Mouse (Mus musculus): ENCODE data around the gene Cmip.

Gene Cmip

GRCm38 (mm10) chr8:117349541-117349940 lies 92.7 kb downstream of the Cmip start:
- no peak for DNase-seq (ENCODE audit: low spot score)

GRCm38 (mm10) chr8:117352098-117352497 lies 95.2 kb downstream of the Cmip start:
- no peak for DNase-seq (ENCODE audit: low spot score)

GRCm38 (mm10) chr8:117355111-117355831 lies 98.4 kb downstream of the Cmip start:
- no peak for DNase-seq (ENCODE audit: low spot score)

GRCm38 (mm10) chr8:117356109-117356672 lies 99.3 kb downstream of the Cmip start:
- DNase-seq (ENCODE audit: low spot score) = no peak

- no peak for DNase-seq (ENCODE audit: low spot score)
Measured at GRCm38 (mm10) chr8:117357491-117358467, 100.9 kb downstream of the Cmip start.

- DNase-seq (ENCODE audit: low spot score) = no peak
Measured at GRCm38 (mm10) chr8:117360172-117360930, 103.5 kb downstream of the Cmip start.

- no peak for DNase-seq (ENCODE audit: low spot score)
Measured at GRCm38 (mm10) chr8:117361595-117362437, 105.0 kb downstream of the Cmip start.

GRCm38 (mm10) chr8:117362438-117362726 lies 105.5 kb downstream of the Cmip start:
- DNase-seq (ENCODE audit: low spot score) = no peak

GRCm38 (mm10) chr8:117363291-117363690 lies 106.4 kb downstream of the Cmip start:
- no peak for DNase-seq (ENCODE audit: low spot score)

- DNase-seq (ENCODE audit: low spot score) = no peak
Measured at GRCm38 (mm10) chr8:117364374-117365160, 107.7 kb downstream of the Cmip start.

GRCm38 (mm10) chr8:117366475-117366874 lies 109.6 kb downstream of the Cmip start:
- no peak for DNase-seq (ENCODE audit: low spot score)

- no peak for DNase-seq (ENCODE audit: low spot score)
Measured at GRCm38 (mm10) chr8:117367441-117367840, 110.6 kb downstream of the Cmip start.

- no peak for DNase-seq (ENCODE audit: low spot score)
Measured at GRCm38 (mm10) chr8:117368781-117369180, 111.9 kb downstream of the Cmip start.

GRCm38 (mm10) chr8:117370009-117370408 lies 113.1 kb downstream of the Cmip start:
- DNase-seq (ENCODE audit: low spot score) = no peak

- no peak for DNase-seq (ENCODE audit: low spot score)
Measured at GRCm38 (mm10) chr8:117371189-117371588, 114.3 kb downstream of the Cmip start.

GRCm38 (mm10) chr8:117372070-117372469 lies 115.2 kb downstream of the Cmip start:
- no peak for DNase-seq (ENCODE audit: low spot score)

- DNase-seq (ENCODE audit: low spot score) = no peak
Measured at GRCm38 (mm10) chr8:117373001-117373428, 116.2 kb downstream of the Cmip start.

GRCm38 (mm10) chr8:117374087-117374486 lies 117.2 kb downstream of the Cmip start:
- DNase-seq (ENCODE audit: low spot score) = no peak

GRCm38 (mm10) chr8:117376997-117377396 lies 120.1 kb downstream of the Cmip start:
- DNase-seq (ENCODE audit: low spot score) = no peak

GRCm38 (mm10) chr8:117378625-117379024 lies 121.8 kb downstream of the Cmip start:
- no peak for DNase-seq (ENCODE audit: low spot score)

All from layer of hippocampus, adult 9-10 months (tissue).